8 mouse cellular contexts compared by ENCODE assay signal in genomic region chr7:43443126-43443916, GRCm38 (mm10). TPM values are rescaled to one million over a fixed set of nuclear protein-coding genes. Genes with fewer than 3 reads are reported as not detected.
DNase-seq lines count a peak whose midpoint lies in the region; ATAC-seq and TF ChIP-seq lines count a peak whose summit lies in the region.

No protein-coding gene starts in this region.

- peak; percentile 66 for DNase-seq in ES-CJ7 (ENCODE audit: low read depth, low spot score)
- DNase-seq in cerebellum, adult 11-12 months = peak; percentile 65
- peak; percentile 63 for DNase-seq in forebrain, embryonic 14.5 days (ENCODE audit: low spot score)
- DNase-seq in heart, postnatal 10 days = peak; percentile 89 to 90
- DNase-seq in kidney, postnatal 4 days = peak; percentile 84 to 92
- DNase-seq in liver, postnatal 0 days = peak; percentile 83

- no peaks in the 10 kb centered on the region for H3K36me3 ChIP-seq in forebrain, embryonic 14.5 days (ENCODE audit: control insufficient read depth, insufficient read depth, low read length)
- H3K36me3 ChIP-seq in liver, postnatal 0 days (replicated peaks; ENCODE audit: insufficient read depth, low read length) = 0 out of 2 replicates have a peak, but pooled peaks cover 2% of the 10 kb centered on the region
- H3K36me3 ChIP-seq in neural tube, embryonic 14.5 days (ENCODE audit: control insufficient read depth, insufficient read depth, low read length) = no peaks in the 10 kb centered on the region
- H3K36me3 ChIP-seq in testis, adult 2 months (ENCODE audit: control insufficient read depth, insufficient read depth, low read length) = no peaks in the 10 kb centered on the region

- TF ChIP-seq EP300 in liver, postnatal 0 days (IDR thresholded peaks at IDR 0.05; ENCODE audit: low read depth) = no peak

- no peaks in the 10 kb centered on the region for H3K9me3 ChIP-seq in forebrain, embryonic 14.5 days (replicated peaks; ENCODE audit: control insufficient read depth, low read length)
- H3K9me3 ChIP-seq in liver, postnatal 0 days (ENCODE audit: low read length) = no peaks in the 10 kb centered on the region
- H3K9me3 ChIP-seq in neural tube, embryonic 14.5 days (ENCODE audit: control insufficient read depth, low read length) = no peaks in the 10 kb centered on the region

- H3K4me1 ChIP-seq in forebrain, embryonic 14.5 days (ENCODE audit: control insufficient read depth, insufficient read depth, low read length) = peaks cover 11% of the 10 kb centered on the region; the same call in 1 of the 2 replicates
- H3K4me1 ChIP-seq in liver, postnatal 0 days (ENCODE audit: insufficient read depth) = peaks cover 69% of the 10 kb centered on the region
- peaks cover 17% of the 10 kb centered on the region for H3K4me1 ChIP-seq in neural tube, embryonic 14.5 days (ENCODE audit: control insufficient read depth, insufficient read depth, low read length)
- H3K4me1 ChIP-seq in testis, adult 2 months (ENCODE audit: control insufficient read depth, insufficient read depth, low read length) = peaks cover 22% of the 10 kb centered on the region

- H3K9ac ChIP-seq in forebrain, embryonic 14.5 days (ENCODE audit: low read length) = peak overlapping the region; percentile 72
- peak overlapping the region; percentile 79 for H3K9ac ChIP-seq in liver, postnatal 0 days (replicated peaks)
- peak overlapping the region; percentile 63 for H3K9ac ChIP-seq in neural tube, embryonic 14.5 days (replicated peaks; ENCODE audit: low read depth, low read length)

- under 1% methylated on average over 36 of the region's 36 CpGs for WGBS in forebrain, embryonic 14.5 days
- under 1% methylated on average over 36 of the region's 36 CpGs for WGBS in liver, postnatal 0 days (ENCODE audit: insufficient replicate concordance)
- under 1% methylated on average over 36 of the region's 36 CpGs for WGBS in neural tube, embryonic 14.5 days

- H3K4me3 ChIP-seq in forebrain, embryonic 14.5 days (ENCODE audit: low read depth, low read length) = peak overlapping the region; percentile 58
- peak overlapping the region; percentile 64 for H3K4me3 ChIP-seq in liver, postnatal 0 days (ENCODE audit: low read depth, low read length)
- H3K4me3 ChIP-seq in neural tube, embryonic 14.5 days (ENCODE audit: low read depth, low read length) = peak overlapping the region; percentile 52
- peak overlapping the region; percentile 89 for H3K4me3 ChIP-seq in testis, adult 2 months (ENCODE audit: control insufficient read depth, low read depth, low read length)

- peak; percentile 50; the same call in 1 of the 2 replicates for TF ChIP-seq POLR2A in testis, adult 2 months (IDR thresholded peaks at IDR 0.05; ENCODE audit: control insufficient read depth, low read depth, low read length)

- TF ChIP-seq CTCF in liver, postnatal 0 days (IDR thresholded peaks at IDR 0.05; ENCODE audit: low read depth) = no peak
- no peak for TF ChIP-seq CTCF in testis, adult 2 months (IDR thresholded peaks at IDR 0.05; ENCODE audit: control insufficient read depth, insufficient read depth, insufficient replicate concordance, low read depth, low read length)

- H3K27me3 ChIP-seq in forebrain, embryonic 14.5 days (replicated peaks; ENCODE audit: control insufficient read depth, insufficient read depth, low read length) = no peaks in the 10 kb centered on the region
- H3K27me3 ChIP-seq in liver, postnatal 0 days (ENCODE audit: insufficient read depth, low read length) = no peaks in the 10 kb centered on the region
- no peaks in the 10 kb centered on the region for H3K27me3 ChIP-seq in neural tube, embryonic 14.5 days (ENCODE audit: control insufficient read depth, insufficient read depth, low read length)
- no peaks in the 10 kb centered on the region for H3K27me3 ChIP-seq in testis, adult 2 months (ENCODE audit: control insufficient read depth, insufficient read depth, low read length)

- H3K27ac ChIP-seq in forebrain, embryonic 14.5 days (ENCODE audit: low read depth, low read length) = peak overlapping the region; percentile 82
- peak overlapping the region; percentile 98 for H3K27ac ChIP-seq in liver, postnatal 0 days (ENCODE audit: low read depth)
- peak overlapping the region; percentile 90 for H3K27ac ChIP-seq in neural tube, embryonic 14.5 days (ENCODE audit: low read depth, low read length)
- H3K27ac ChIP-seq in testis, adult 2 months (ENCODE audit: control insufficient read depth, insufficient read depth, low read depth, low read length) = peak overlapping the region; percentile 90

- H3K4me2 ChIP-seq in forebrain, embryonic 14.5 days (ENCODE audit: low read length) = peak overlapping the region; percentile 83
- H3K4me2 ChIP-seq in liver, postnatal 0 days (ENCODE audit: low read depth, low read length) = peak overlapping the region; percentile 95
- peak overlapping the region; percentile 57 for H3K4me2 ChIP-seq in neural tube, embryonic 14.5 days (ENCODE audit: low read depth, low read length)

- ATAC-seq in forebrain, embryonic 14.5 days = peak; percentile 85
- peak; percentile 86 for ATAC-seq in liver, postnatal 0 days
- peak; percentile 85 for ATAC-seq in neural tube, embryonic 14.5 days (ENCODE audit: low read depth)

- intact Hi-C loops in heart, postnatal 10 days (cut with DNase I) = loop anchor here (2.0 to 10.0 kb wide), 3 partner anchors 23 to 801 kb away; partner anchors contain the start of genes 1700028J19Rik, 2410002F23Rik and Zfp715

RNA-seq across cellular contexts. Expression of gene Etfb, which starts 0.6 kb away (rescaled TPM):
- 156 and 182 TPM in 2 replicates for polyA plus RNA-seq in forebrain, embryonic 14.5 days (2014; fragmentation: Nextera tagmentation; extraction: Ambion mirVana)
- 1,000 to 10,000 TPM; 1,079 to 1,148 TPM for total RNA-seq in heart, postnatal 10 days (2021)
- polyA plus RNA-seq in liver, postnatal 0 days (2015; fragmentation: Nextera tagmentation; extraction: Ambion mirVana) = 759 and 760 TPM in 2 replicates
- polyA plus RNA-seq in neural tube, embryonic 14.5 days (2014; fragmentation: Nextera tagmentation; extraction: Ambion mirVana) = 107 and 129 TPM in 2 replicates
- polyA plus RNA-seq in testis, adult 2 months (2012; rRNA removed) = 50.5 and 51.5 TPM in 2 replicates

RNA-seq across cellular contexts. Expression of gene Gm45233, which starts 0.6 kb away (rescaled TPM):
- not detected in 2 replicates for polyA plus RNA-seq in forebrain, embryonic 14.5 days (2014; fragmentation: Nextera tagmentation; extraction: Ambion mirVana)
- 1 to 10 TPM; 1.7 to 2.1 TPM for total RNA-seq in heart, postnatal 10 days (2021)
- 0.25 TPM in 1 of 2 replicates, not detected in the other for polyA plus RNA-seq in liver, postnatal 0 days (2015; fragmentation: Nextera tagmentation; extraction: Ambion mirVana)
- polyA plus RNA-seq in neural tube, embryonic 14.5 days (2014; fragmentation: Nextera tagmentation; extraction: Ambion mirVana) = 0.27 and 0.41 TPM in 2 replicates
- 5.4 and 7.5 TPM in 2 replicates for polyA plus RNA-seq in testis, adult 2 months (2012; rRNA removed)

RNA-seq across cellular contexts. Expression of gene Cldnd2, which starts 2.7 kb away (rescaled TPM):
- not detected in 2 replicates for polyA plus RNA-seq in forebrain, embryonic 14.5 days (2014; fragmentation: Nextera tagmentation; extraction: Ambion mirVana)
- total RNA-seq in heart, postnatal 10 days (2021) = not detected
- 0.22 TPM in 1 of 2 replicates, not detected in the other for polyA plus RNA-seq in liver, postnatal 0 days (2015; fragmentation: Nextera tagmentation; extraction: Ambion mirVana)
- not detected in 2 replicates for polyA plus RNA-seq in neural tube, embryonic 14.5 days (2014; fragmentation: Nextera tagmentation; extraction: Ambion mirVana)
- polyA plus RNA-seq in testis, adult 2 months (2012; rRNA removed) = 247 and 279 TPM in 2 replicates

RNA-seq across cellular contexts. Expression of gene Nkg7, which starts 6.4 kb away (rescaled TPM):
- not detected in 2 replicates for polyA plus RNA-seq in forebrain, embryonic 14.5 days (2014; fragmentation: Nextera tagmentation; extraction: Ambion mirVana)
- total RNA-seq in heart, postnatal 10 days (2021) = not detected
- 12.6 and 16.2 TPM in 2 replicates for polyA plus RNA-seq in liver, postnatal 0 days (2015; fragmentation: Nextera tagmentation; extraction: Ambion mirVana)
- not detected in 2 replicates for polyA plus RNA-seq in neural tube, embryonic 14.5 days (2014; fragmentation: Nextera tagmentation; extraction: Ambion mirVana)
- polyA plus RNA-seq in testis, adult 2 months (2012; rRNA removed) = 0.25 TPM in 1 of 2 replicates, not detected in the other

RNA-seq across cellular contexts. Expression of gene Lim2, which starts 15.9 kb away (rescaled TPM):
- polyA plus RNA-seq in forebrain, embryonic 14.5 days (2014; fragmentation: Nextera tagmentation; extraction: Ambion mirVana) = not detected in 2 replicates
- not detected for total RNA-seq in heart, postnatal 10 days (2021)
- polyA plus RNA-seq in liver, postnatal 0 days (2015; fragmentation: Nextera tagmentation; extraction: Ambion mirVana) = not detected in 2 replicates
- polyA plus RNA-seq in neural tube, embryonic 14.5 days (2014; fragmentation: Nextera tagmentation; extraction: Ambion mirVana) = not detected in 2 replicates
- 0.07 TPM in 1 of 2 replicates, not detected in the other for polyA plus RNA-seq in testis, adult 2 months (2012; rRNA removed)

Comparison
In these comparisons a context has a peak if more than half of its experiments do, and no peak if none do; other contexts are left out.
1. Peak in every context shown above with its lines: DNase-seq, ATAC-seq, H3K4me3 ChIP-seq and H3K27ac ChIP-seq.
2. RNA of gene Cldnd2, which starts 2.7 kb away (polyA plus RNA-seq): 247 to 279 TPM in testis, adult 2 months; not detected in forebrain, embryonic 14.5 days, 0.22 TPM in liver, postnatal 0 days and not detected in neural tube, embryonic 14.5 days; every median in the first group is over 100 times any median in the second.